Mouse (Mus musculus) frontal cortex, postnatal 36 days (tissue): ENCODE results near the gene Tcta.
"Not testable (repeated sequence)": the region's sequence is repeated elsewhere in the genome, so short reads cannot be mapped to it uniquely, and the experiment has no call there.

Experiments
- DNase-seq, 2 experiments: peaks; one replicate each; pipeline ENCODE4 v3.0.0; 2022; ENCODE audit warnings: low spot score in 2 of 2

Tcta gene

GRCm38 (mm10) chr9:108305629-108306520 is at the start of gene Tcta, which contains the start of gene Rhoa:
Gene Tcta (minus strand): TSS chr9:108306160.
Gene Rhoa (plus strand): TSS chr9:108306129.
- peak; percentile 99 to 100 for DNase-seq

- no peak for DNase-seq
These were observed 43.8 kb upstream of the Tcta start for GRCm38 (mm10) chr9:108349727-108350126.

DNA sequence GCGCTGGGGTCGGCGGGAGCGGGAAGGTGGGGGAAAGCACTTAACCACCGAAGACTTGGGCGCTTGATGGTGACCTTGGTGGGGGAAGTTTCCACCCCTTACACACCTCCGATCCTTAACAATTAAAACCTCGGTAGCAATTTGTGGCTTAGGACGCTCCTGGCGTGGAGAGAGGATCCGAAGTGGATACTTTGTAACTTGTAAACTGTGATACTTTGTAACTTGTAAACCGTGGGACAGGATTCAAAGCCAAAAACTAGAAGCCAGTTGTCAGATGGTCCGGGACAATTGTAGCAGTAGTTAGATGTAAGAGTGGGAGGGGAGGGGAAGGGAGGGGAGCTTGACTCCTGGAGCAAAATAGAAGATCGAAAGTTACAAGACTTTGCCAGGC is 42.3 kb upstream of the Tcta start:
- DNase-seq = no peak

GRCm38 (mm10) chr9:108347540-108348289 is 41.8 kb upstream of the Tcta start, which contains the start of gene Usp4:
Gene Usp4 (plus strand): TSS chr9:108347853.
- peak; percentile 76 to 88 for DNase-seq

- DNase-seq = no peak
These were observed 41.1 kb upstream of the Tcta start for GRCm38 (mm10) chr9:108347024-108347423.

GRCm38 (mm10) chr9:108344471-108344870 is 38.5 kb upstream of the Tcta start:
- DNase-seq = no peak

DNA sequence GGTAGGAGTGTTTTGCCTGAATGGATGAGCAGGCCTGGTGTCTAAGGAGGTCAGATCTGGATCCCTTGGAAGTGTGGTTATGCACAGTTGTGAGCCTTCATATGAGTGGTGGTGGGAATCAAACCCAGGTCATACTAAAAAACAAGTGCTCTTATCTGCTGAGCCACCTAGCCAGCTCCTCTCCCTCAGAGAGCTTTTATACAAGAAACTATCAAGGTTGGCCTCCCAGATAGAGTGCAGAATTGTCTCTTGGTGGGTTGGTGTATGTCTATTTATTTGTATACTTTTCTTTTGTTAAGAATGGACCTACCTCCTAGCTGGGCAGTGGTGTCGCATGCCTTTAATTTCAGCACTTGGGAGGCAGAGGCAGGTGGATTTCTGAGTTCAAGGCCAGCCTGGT is 37.9 kb upstream of the Tcta start:
- DNase-seq = no peak

- no peak for DNase-seq
These were observed 37.4 kb upstream of the Tcta start for GRCm38 (mm10) chr9:108343331-108343730.

DNA sequence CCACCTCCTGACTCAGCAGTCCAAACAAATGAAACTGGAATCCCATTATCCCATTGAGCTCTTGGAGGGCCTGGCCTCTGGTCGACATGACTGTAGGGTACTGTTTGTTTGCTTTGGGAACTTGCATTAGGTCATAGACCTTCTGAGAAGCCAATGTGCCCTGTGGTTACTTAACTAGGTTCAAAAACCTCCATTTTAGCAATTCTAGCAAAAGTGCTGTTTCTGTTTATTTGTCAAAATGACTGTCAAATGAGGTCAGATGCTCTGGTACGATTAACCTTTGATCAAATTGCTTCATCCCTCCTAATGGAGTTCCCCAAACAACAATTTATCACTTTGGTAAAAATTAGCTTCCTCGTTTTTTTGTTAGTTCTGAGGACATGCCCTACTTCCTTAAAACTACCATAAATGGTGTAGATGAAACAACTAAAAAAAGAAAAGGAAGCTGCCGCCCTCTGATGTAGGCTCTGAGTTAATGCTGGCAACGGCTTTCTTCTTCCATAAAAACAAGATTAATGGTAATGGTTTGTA is 36.4 kb upstream of the Tcta start:
- DNase-seq = peak in 1 of 2 experiments; percentile 19

DNA sequence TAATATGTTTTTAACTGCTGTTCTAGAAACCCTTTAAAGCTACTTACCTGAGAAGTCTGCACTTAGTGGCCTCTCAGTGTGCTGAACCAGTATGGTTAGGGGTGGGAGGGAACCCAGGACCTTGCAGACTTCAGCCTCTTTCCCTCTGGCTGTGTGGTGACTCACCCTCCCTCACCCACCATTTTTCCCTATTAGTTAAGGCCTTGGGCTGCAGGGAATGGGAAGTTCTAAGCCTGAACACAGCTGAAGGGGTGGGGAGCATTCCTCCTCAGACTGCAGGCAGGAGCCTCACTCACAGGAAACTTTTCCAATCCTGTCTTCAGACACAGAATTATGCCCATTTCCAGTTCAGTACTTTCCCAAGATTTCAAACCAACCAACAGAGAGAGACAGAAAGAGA is 35.8 kb upstream of the Tcta start:
- no peak for DNase-seq

DNA sequence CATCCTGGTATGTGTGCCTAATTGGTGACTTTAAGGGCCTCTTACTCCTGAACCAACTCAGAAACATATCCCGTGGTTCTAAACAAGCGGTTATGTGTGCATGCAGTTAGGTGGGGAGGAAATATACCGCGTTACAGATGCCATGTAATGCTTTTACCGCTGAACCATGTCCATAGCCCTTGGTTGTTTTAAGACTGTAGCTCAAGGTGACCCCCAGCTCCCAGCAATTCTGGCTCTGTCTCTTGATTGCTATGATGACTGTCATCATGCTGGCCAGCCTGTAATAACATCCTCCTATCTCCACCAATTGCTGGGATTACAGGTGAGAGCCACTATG is 35.1 kb upstream of the Tcta start:
- no peak for DNase-seq

GRCm38 (mm10) chr9:108340258-108341138 is 34.5 kb upstream of the Tcta start:
- no peak for DNase-seq

GRCm38 (mm10) chr9:108339886-108340257 is 33.9 kb upstream of the Tcta start:
- no peak for DNase-seq

- DNase-seq = peak; percentile 80 to 87
These were observed 33.2 kb upstream of the Tcta start, which contains the start of gene Gpx1 for GRCm38 (mm10) chr9:108338886-108339781. Gene Gpx1 (plus strand): TSS chr9:108338903.

- no peak for DNase-seq
These were observed 32.6 kb upstream of the Tcta start for GRCm38 (mm10) chr9:108338551-108338885.

GRCm38 (mm10) chr9:108337848-108338550 is 32.0 kb upstream of the Tcta start:
- DNase-seq = no peak

GRCm38 (mm10) chr9:108325811-108326210 is 19.9 kb upstream of the Tcta start:
- no peak for DNase-seq

DNA sequence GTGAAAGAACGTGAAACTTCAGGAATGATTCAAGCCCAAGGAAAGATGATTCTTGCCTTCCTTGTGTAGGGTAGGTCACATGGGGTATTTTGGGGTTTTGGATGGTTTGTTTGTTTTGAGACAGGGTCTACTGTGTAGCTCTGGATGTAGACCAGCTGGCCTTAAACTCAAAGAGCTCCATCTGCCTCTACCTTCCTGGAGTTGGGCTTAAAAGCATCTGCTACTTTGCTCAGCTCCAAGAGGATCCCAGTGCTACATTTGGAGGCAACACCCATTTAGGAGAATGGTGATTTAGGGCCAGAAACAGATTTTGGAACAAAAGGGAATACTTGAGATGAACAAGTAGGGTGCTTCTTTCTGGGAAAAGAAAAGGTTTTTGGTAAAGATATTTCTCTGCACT is 18.8 kb upstream of the Tcta start:
- no peak for DNase-seq

- not testable (repeated sequence) for DNase-seq
These were observed 16.1 kb upstream of the Tcta start for GRCm38 (mm10) chr9:108322054-108322453.

- DNase-seq = no peak
These were observed 12.5 kb upstream of the Tcta start for GRCm38 (mm10) chr9:108318462-108318861.
